Mouse (Mus musculus) layer of hippocampus, adult 11-12 months (tissue): Measurements from ENCODE around the gene Tenm2.

Experiments
- DNase-seq: peaks from one replicate; pipeline ENCODE4 v3.0.0; 2022; ENCODE audit warnings: low spot score

The Tenm2 gene

DNA sequence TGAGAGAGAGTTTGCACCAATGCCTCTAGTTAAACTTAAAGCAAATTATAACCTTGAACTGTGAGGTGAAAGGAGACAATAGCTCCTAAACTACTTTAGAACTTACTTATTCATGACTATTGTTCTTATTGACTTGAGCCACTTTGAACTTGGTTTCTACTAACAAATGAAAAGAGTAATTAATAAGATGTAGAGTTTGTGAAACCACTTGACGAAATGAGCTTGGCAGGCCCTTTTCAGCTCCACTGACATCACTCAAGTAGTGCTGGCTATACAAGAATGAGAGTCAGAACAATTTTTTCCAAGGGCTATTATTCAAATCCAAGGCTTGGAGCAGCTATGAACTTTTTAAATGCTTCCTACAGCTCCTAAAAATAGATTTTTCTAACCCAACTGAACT is 643.3 kb downstream of the Tenm2 start:
- DNase-seq: no peak

DNA sequence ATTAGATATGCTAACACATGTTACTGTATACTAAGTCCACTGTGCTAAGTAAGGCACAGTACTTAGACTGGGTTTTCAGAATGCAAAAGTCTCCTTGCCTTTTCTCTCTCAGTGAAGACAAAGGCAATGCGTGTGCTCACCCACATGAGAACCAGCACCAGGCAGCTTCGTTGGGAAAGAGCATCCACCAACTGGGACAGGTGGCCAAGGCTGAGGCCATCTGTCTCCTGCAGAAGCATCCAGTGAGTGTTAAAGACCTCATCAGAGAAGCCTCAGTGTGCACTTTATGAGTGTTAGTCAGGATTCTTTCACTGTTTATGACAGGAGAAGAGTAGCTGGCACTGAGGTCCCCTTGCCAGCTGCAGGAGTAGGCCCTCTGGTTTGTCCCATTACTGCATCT is 669.6 kb downstream of the Tenm2 start:
- DNase-seq: peak; percentile 79

DNA sequence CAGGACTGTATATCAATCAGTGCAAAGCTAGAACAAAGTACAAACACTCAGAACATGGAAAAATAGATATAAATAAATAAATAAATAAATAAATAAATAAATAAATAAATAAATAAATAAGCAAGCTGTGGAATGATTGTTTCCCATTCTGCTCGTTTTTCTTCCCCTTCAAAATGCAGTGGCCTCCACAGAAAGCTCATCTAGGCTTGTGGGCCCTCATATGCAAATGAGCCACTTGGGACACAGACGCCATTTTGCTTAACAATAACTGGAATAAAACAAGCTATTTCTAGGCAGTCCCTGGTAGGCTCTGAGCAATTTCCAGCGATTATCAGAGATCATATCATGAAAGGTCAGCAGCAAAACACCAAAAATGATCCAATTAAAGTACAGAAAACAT is 672.9 kb downstream of the Tenm2 start:
- DNase-seq: no peak

DNA sequence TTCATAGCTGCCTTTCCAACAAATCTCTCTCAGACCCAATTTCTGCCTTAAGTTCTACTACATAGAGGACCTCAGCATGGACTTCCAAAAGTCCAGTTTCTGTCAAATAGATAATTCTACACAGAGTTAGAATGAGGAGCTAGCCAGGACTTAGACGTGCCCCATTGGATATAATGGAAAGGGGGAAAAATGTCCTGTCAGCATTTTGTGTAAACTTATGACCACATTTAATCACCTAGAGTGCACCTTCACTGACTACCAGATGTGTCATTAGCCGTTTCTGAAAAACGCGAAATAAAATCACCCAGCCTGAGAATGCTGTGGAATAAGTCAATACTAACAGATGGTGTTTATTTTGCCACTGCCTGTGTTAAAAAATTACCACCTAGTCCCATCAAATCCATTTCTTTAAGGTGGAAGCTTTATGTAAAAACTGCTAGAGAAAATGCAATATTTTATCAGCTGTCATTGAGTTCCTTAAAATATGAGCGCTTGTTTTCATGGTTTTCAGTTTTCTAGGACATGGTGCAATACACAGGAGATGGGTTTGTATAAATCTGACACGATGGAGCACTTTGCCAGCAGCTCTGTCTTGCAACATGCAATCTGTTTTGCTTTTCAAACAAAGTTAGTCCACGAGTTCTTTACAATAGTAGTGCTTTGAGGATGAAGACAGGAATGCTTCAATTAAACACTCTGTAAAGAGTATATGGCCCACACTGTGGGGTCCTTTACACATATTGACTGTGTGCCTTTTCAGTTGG is 674.8 kb downstream of the Tenm2 start:
- no peak for DNase-seq

DNA sequence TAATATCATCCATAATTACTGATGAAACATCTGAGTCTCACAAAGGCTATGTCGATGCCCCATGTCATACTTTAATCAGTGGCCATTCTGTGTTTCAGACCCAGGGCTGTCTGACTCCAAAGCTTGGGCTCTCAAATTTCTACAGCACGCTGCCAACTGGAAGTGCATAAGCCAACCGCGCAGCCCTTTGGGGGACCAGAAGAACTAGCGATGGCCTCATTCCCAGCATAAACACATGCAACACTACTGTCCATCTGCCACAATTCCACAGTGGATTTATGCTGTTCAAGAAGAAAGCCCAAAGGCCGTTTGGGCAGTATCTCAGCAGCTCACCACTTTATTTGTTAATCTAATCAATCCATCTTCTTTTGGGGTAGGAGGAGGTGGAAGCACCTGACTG is 678.4 kb downstream of the Tenm2 start:
- no peak for DNase-seq

DNA sequence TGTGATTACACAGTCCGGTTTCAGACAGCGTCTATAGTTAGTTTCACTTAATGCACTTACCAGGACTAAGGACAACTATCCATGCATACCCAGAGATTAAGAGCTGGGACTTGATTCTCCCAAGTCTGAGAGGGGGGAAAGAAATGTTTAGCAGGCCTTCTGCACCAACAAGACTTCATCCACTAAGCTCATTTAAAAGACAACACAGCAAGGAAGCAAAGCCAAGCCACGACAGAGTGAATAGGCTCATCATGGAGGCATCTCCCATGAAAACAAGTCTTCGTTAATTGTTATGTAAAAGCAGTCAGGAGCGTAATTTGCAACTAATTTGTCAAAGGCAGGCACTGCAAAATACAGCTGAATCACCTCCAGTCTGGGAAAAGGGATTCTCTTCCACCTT is 682.5 kb downstream of the Tenm2 start:
- DNase-seq: no peak

DNA sequence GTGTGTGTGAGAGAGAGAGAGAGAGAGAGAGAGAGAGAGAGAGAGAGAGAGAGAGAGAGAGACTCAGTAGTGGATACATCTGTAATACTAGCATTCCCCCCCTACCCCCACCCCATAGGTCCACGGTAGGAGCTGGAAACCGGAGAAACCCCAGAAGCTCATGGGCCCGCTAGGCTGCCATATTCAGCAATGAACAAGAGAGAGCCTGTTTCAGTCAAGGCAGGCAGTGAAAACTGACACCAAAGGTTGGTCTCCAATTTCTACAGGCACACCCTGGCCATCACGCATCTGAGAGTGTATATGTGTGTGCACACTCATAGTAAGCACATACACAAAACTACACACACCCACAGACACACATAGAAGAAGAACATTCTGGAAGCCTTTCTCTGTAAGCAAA is 685.1 kb downstream of the Tenm2 start:
- DNase-seq: no peak

DNA sequence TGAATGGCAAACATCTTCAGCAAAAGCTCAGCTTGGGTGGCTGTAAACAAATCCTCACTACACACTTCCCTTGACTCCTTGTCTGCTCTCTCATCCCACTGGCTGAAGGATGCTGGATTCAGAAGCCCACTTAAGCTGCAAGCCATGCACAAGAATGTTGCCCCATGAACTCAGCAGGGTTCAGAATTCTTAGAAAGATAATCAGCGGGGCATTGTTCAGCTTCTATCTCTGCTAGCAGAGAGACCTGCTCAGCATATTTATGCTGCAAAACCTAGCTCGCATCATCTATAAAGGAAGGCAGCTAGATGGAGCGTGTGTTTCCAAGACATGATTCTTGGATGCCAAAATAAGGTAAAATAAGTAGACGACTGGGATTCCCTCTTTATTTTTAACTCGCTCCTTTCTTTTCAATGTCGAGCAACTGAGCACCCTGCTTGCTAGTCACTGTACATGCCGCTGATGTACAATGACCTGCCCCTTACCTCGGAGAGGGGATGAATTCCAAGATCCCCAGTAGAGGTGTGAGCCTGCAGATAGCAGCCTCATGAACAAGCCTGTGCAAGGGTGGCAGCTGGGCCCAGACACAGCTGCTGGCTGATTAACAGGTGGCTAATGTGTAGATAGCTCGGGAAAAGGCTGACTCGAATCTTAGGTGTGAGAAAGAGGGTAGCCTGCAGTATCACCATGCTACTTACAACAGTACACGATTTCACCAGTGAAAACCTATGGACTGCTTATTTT is 686.2 kb downstream of the Tenm2 start:
- no peak for DNase-seq

DNA sequence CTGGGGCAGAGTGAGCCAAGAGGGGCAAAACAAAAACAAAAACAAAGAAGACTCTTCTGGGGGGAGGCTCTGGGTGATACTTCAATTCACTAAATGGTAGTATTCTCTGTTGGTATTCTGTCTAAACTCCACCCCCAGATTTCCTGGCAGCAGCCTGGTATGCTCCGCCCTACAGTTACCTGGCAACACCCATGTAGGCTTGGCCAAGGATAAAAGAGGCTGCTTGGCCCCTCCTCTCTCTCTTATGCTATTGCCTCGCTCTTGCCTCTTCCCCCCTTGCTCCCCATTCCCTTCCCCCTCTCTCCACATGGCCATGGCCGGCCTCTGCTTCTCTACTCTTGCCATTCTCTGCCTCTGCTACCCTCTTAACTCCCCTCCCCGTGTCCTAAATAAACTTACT is 687.6 kb downstream of the Tenm2 start:
- DNase-seq: no peak

DNA sequence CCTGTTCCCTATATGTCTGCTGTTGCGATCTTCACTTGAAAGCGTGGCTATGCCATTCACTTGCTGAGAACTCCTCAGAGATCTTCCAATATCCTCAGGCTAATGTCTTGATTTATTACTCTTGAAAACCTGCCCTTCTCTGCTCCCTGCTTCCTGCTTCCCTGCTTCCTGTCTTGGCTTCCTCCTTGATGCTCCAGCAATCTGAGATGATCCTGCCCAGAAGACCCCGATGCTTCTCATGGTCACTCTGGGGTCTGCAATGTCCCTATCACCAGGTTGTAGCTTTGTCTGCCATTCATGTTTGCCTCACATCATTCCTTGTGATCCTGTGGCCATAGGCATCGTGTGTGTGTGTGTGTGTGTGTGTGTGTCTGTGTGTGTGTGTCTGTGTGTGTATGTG is 697.6 kb downstream of the Tenm2 start:
- no peak for DNase-seq

DNA sequence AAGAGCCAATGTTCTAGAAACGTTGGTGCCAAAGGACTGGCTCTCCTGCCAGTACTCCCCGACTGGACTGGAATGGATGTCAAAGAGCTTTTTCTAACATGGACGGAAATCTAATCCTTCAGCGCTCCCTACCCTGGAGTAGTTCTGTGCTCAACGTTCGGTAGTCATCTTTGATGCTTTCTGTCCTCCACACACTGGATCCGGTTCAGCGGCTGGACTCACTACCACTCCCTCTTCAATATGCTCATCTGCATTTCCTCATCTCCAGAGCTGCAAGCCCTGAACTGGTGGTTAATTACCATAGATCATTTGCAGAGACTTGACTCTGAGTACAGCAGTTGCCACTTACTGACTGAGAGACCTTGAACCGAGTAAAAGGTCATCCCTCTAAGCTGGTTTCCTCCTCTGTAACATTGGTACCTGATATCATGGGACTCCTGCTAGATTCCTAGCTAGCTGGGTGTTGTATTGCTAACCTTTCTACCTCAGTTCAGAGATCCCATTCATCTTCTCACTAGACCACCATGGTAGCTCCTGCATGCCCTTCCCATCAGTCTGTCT is 698.1 kb downstream of the Tenm2 start:
- DNase-seq: no peak

DNA sequence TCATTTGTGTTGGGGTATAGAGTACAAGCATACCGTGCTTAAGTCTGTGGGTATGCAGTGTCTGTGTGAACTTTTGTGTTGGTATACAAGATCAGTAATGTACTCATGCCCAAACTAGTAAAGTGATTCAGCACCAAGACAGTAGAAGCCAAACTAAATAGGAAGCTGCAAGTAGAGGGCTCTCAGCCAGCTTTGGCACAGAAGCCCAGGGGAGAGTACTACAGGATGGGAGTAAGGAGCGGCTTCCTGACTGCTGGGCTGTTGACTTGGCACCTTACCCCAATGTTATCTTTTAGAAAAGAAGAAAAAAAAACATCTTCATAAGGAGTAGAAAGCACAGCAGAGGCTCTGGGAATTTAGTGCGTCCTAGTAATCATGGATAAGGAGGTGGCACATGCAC is 700.2 kb downstream of the Tenm2 start:
- DNase-seq: no peak

DNA sequence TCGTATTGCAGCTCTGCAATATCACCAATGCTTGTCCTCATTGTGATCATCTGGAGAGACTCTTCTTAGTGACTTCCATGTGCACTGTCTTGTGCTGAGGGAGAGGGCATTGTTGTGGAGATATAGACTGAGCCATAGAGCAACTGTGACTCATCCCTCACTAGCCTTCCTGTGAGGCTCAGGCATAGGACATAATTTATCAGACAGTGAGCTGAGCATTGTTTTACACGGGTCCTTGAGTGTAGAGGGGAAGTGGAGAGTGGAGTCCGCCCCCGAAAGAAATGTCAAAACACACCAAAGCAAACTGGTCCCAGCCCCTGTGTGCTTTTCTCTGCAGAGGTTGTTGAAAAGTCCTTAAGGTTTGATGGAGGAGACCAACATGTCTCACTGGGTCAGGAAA is 704.1 kb downstream of the Tenm2 start:
- no peak for DNase-seq

DNA sequence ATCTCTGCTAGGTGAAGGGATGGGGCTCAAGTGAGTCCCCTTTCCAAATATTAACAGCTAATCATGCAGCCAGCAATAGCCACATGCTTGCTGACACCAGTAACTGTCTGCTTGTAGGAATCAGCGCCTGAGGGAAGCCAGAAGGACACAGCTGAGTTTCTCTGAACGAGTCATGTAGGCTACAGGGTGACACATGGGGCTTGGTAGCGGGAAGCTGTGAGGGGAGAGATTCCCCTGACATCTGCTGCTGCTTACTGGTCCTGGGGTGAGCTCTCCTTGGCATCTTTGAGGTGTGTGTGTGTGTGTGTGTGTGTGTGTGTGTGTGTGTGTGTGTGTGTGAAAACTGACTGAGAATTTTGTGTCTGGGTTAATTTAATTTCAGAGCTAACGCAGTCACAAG is 708.3 kb downstream of the Tenm2 start:
- DNase-seq: no peak

DNA sequence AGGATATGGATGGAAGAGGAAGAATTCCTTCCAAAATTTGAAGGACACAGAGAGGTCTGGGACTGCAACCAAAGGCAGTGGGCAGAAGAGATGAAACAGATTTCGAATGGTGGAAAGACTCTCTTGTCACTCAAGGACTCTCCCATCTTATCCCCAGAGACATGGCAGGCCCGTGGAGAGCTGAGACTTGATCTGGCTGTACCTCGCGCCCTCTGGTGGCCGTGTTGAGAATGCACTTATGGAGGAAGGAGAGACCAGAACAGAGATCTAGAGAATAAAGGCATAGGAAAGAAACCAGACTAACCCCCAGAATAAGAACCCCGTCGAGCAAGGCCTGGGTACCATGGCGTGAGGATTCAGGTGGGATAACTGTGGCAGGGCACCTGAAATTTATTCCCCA is 709.4 kb downstream of the Tenm2 start:
- DNase-seq: peak; percentile 90

DNA sequence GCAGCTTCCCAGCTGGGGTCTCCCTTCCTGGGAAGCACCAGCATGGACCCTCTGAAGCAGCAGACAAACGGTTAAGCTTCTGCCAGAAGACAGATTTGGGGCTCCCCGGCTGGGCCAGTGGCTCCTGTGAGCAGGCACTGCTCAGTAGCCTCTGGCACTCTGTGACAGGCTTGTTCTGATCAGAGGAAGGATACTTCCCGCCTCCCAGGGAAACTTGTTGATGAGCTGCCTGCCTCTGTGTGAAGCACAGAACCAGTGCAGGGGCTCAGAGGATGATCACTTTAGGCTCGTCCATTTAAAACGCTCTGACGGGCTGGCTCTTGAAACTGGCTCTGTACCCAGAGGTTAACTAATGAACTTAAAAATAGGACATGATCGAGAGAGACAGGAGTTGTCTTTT is 723.3 kb downstream of the Tenm2 start:
- no peak for DNase-seq

DNA sequence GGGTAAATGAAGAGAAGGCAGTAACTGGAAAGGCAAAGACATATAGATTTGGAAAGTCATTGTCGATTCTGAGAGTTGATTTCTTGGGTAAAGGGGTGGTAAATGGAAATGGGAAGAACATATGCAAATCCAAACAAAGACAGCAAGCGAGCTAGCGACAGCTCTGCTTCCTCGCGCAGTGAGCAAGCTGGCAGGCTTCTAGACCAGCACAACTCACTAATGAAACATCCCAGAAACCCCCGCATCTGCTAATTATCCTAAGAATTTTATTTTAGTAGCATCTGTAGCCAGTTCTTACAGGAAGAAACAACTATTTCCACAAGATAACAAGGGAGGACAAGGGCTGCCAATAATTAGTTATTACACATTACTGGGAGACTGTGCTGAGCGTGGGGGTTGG is 727.5 kb downstream of the Tenm2 start:
- no peak for DNase-seq

DNA sequence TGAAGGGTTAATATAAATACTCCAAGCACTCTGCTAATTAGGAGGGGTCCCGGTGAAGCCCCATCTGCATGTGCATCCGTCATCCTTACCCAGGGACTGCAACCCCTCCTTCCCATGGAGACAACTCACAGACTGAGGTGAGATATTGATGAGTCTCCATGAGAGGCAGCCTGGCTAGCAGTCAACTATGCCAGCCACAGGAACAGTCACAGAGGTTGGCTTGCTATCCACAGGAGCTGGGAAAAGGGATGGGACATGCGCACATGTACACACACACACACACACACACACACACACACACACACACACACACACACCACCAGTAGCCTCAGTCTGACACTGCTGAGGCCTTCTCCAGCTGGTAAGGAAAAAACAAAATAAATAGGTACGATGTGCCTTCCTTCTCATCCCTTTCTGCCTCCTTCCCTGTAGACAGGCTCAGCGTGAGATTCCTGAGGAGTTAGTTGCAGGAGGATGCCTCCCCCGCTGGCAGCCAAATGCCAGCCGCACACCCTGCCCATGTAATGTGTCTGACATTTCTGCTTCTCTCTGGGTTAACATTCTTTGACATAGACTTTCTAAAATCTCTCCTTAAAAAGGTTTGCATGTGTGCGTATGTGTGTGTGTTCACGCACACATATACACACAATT is 740.7 kb downstream of the Tenm2 start:
- DNase-seq: no peak

DNA sequence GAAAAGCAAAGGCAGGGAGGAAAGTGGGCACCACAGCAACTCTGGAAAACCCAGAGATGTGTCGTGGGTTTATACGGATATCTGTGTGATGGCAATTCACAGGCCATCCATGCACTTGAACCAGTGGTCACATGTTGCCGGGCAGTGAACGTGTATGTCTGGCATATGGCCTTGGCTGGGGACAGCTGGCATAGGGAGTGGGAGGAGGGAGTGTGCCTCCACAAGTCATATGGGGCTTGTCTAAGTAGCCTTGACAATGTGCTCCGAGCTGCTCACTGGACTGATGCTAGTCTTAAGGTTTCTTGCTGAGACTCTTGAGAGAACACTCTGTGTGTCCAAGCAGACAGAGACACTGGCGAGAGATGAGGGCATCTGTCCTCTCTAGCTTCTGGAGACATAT is 743.5 kb downstream of the Tenm2 start:
- no peak for DNase-seq

DNA sequence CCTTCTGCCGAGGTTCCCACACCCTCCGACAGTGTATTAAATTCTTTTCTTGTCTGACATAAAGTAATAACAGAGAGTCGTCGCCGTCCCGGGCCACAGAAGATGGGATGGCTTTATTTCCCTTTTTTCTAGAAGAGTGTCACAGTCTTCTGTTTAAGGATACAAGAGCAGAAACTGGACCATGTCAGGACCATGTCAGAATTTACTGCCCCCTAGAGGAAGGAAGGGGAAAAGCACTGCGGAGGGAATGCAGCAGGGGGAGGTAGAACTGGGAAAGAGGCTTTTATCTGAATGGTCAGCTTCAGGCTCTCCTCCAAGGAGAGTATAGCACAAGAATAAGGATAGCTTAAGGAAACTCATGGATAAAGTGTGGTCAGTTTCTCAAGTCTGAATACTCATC is 745.7 kb downstream of the Tenm2 start:
- no peak for DNase-seq

DNA sequence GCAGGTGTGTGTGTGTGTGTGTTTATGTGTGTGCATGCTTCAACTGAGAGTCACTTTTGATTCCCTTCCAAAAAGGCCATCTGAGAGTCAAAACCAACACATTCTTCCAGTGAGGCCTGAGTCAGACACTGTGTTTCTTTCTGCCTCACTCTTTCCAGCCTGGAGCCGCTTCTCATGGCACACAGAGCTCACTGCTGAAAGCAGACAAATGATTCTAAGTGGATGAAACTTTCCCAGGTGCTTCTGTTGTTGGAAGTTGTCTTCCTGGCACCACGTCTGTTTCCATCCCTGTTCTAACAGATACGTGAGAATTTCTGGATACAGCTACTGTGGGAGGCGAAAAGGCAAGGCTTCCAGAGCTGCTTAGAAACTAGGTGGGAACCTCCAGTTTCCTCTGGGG is 747.1 kb downstream of the Tenm2 start:
- DNase-seq: no peak

DNA sequence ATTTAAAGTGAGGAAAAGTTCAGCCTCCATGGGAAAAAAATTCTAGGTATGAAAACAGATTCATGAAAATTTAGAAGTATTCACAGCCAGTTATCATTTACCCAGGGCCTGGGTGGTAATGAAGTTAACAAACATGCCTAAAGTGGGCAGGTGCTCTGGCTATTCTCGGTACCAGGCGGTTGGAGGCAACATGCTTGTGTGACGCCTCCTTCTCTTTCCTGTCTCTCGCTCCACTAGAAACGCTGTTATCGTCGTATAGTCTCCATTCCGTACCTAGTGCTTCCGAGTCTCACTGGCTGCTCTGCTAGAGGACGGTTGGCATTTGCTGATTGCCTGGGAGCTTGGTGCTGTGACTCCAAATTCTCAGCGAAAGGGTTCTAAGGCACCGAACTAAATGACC is 749.7 kb downstream of the Tenm2 start:
- DNase-seq: no peak

DNA sequence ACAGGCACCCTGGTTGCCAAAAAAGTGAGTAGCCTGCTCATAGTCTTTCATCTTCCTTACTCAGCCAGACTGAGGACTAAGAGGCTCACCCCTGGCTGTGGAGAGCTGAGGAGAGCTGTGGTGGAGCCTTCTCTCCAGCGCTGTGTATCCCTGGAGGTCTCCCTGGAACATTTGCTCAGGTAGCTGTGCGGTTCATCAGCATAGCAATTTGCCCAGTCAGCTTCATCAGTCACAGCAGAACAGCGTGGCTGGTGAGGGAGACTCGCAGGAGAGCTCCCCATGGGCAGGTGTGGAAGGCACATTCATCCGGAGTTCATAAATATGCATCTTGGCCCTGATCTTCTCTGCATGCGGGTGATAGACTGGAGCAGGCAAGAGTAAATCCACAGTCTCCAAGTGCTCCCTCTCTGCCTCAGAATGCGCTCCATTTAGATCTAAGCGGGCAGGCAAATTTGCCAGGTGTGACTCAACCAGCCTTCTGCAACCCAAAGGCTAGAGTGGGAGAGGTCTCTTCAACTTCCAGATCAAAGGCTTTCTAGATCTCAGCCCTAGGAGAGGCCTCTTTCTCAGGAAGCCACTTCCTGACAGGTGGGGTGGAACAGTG is 751.2 kb downstream of the Tenm2 start:
- no peak for DNase-seq
